Mouse (Mus musculus): ENCODE results near the gene Tmem86b. TPM values are rescaled to one million over a fixed set of nuclear protein-coding genes. Genes with fewer than 3 reads are reported as not detected.

Gene Tmem86b
- polyA plus RNA-seq, 1 experiment from 2014 or later, result 1.0 TPM

DNA sequence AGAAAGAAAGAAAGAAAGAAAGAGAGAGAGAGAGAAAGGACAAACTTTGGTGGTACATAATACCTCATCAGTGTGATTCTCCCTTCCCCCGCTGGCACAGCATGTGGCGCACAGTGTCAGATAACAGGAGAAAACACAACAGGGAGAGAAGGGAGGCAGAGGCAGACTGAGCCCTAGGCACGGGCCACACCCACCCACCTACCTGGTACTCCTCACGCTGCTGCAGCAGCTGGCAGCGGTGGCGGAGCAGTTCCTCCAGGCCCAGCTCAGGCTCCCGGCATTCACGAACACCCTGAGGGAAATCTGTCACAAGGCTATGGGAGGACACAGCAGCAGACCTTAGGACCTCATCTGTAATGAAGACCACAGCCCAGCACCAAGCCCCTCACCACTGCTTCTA lies 32.0 kb upstream of the Tmem86b start:
- no peaks in the 10 kb centered on the region for H3K4me1 ChIP-seq (ENCODE audit: control insufficient read depth, insufficient read depth, low read length)
- no peak overlapping the region for H3K4me3 ChIP-seq (ENCODE audit: low read length)
- H3K4me2 ChIP-seq (replicated peaks; ENCODE audit: low read depth, low read length), result no peak overlapping the region
- H3K36me3 ChIP-seq (ENCODE audit: control insufficient read depth, insufficient read depth, low read length), result peaks cover 17% of the 10 kb centered on the region; the same call in 1 of the 2 replicates
- no peaks in the 10 kb centered on the region for H3K9me3 ChIP-seq (ENCODE audit: control insufficient read depth, low read length)
- H3K27ac ChIP-seq (ENCODE audit: low read depth, low read length), result no peak overlapping the region
- no peak overlapping the region for H3K9ac ChIP-seq (ENCODE audit: low read depth, low read length)
- no peak for ATAC-seq (ENCODE audit: low FRiP score, low TSS enrichment)
- 75% methylated on average over 8 of the region's 8 CpGs for WGBS
- H3K27me3 ChIP-seq (ENCODE audit: control insufficient read depth, insufficient read depth, low read length), result no peaks in the 10 kb centered on the region

DNA sequence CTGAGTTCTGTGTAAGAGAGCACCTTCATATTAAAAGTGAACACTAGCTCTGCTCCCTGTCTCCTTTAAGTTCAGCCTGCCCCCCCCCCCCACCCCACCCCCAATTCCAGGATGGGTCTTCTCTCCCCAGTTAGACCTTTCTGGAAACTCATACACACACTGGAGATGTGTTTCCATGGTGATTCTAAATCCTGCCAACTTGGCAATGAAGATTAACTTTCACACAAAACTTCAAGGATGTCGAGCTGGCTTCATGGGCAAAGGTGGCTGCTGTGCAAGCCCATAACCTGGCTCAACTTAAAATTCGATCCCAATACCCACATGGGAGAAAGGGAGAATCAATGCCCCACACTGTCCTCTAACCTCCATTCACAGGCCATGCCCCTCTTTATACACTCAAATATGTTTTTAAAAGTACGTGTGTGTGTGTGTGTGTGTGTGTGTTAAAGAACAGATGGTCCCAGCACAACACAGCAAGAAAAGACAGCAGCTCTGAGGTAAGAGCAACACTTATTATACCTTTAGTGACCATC lies 28.8 kb upstream of the Tmem86b start:
- 67% methylated on average over 3 of the region's 3 CpGs for WGBS
- Histone ChIP-seq H3K9ac (ENCODE audit: low read depth, low read length) (no peak overlapping the region), H3K4me2 (replicated peaks; ENCODE audit: low read depth, low read length) (peak overlapping the region; percentile 87), H3K4me3 (ENCODE audit: low read length) (peak overlapping the region; percentile 73; the same call in 1 of the 2 replicates), H3K27me3 (ENCODE audit: control insufficient read depth, insufficient read depth, low read length) (no peaks in the 10 kb centered on the region), H3K36me3 (ENCODE audit: control insufficient read depth, insufficient read depth, low read length) (peaks cover 12% of the 10 kb centered on the region; the same call in 1 of the 2 replicates), H3K9me3 (ENCODE audit: control insufficient read depth, low read length) (no peaks in the 10 kb centered on the region), H3K27ac (ENCODE audit: low read depth, low read length) (no peak overlapping the region), H3K4me1 (ENCODE audit: control insufficient read depth, insufficient read depth, low read length) (peaks cover 16% of the 10 kb centered on the region)
- no peak for ATAC-seq (ENCODE audit: low FRiP score, low TSS enrichment)

DNA sequence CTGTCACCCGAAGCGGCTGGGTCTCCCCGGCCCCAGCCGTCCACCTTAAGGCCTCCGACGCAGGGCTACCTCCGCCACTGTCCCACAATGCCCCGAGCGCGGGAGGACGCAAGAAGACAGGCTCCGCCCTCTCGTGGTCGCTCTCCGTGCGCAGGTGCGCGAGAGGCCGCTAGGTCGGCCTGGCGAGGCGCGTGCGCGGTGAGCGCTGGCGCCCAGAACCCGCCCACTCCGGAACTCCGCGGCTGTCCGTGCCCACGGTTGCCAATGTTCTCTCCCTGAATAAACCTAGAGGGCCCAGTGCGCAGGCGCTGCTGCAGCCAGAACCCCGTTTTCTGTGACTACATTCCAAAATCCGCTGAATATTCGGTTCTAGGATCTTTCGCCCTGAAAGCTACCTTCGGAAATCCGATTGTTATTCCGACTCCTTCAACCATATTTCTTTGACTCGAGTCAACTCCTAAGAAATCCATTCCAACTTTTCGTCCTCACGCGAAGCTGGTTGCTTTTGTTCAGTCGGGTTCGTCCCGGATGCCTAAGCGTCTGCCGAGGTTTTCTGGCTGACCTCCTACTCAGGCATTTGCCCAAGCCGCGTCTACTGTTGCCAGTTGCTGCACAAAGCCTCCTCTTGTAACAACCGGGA lies 27.8 kb upstream of the Tmem86b start, which contains the start of gene Ppp6r1:
Gene Ppp6r1 (minus strand): TSS at position 108 of the 640 bp plus-strand sequence.
- Histone ChIP-seq H3K27me3 (ENCODE audit: control insufficient read depth, insufficient read depth, low read length) (no peaks in the 10 kb centered on the region), H3K9ac (ENCODE audit: low read depth, low read length) (peak within 1 kb of the TSS; percentile 81), H3K36me3 (ENCODE audit: control insufficient read depth, insufficient read depth, low read length) (peaks cover 3% of the 10 kb centered on the region; the same call in 1 of the 2 replicates), H3K27ac (ENCODE audit: low read depth, low read length) (peak within 1 kb of the TSS; percentile 93), H3K4me1 (ENCODE audit: control insufficient read depth, insufficient read depth, low read length) (peaks cover 16% of the 10 kb centered on the region), H3K9me3 (ENCODE audit: control insufficient read depth, low read length) (no peaks in the 10 kb centered on the region), H3K4me2 (replicated peaks; ENCODE audit: low read depth, low read length) (peak within 1 kb of the TSS; percentile 87), H3K4me3 (ENCODE audit: low read length) (peak within 1 kb of the TSS; percentile 73)
- 1% methylated on average over 54 of the region's 54 CpGs for WGBS
- ATAC-seq (ENCODE audit: low FRiP score, low TSS enrichment), result peak; percentile 98

DNA sequence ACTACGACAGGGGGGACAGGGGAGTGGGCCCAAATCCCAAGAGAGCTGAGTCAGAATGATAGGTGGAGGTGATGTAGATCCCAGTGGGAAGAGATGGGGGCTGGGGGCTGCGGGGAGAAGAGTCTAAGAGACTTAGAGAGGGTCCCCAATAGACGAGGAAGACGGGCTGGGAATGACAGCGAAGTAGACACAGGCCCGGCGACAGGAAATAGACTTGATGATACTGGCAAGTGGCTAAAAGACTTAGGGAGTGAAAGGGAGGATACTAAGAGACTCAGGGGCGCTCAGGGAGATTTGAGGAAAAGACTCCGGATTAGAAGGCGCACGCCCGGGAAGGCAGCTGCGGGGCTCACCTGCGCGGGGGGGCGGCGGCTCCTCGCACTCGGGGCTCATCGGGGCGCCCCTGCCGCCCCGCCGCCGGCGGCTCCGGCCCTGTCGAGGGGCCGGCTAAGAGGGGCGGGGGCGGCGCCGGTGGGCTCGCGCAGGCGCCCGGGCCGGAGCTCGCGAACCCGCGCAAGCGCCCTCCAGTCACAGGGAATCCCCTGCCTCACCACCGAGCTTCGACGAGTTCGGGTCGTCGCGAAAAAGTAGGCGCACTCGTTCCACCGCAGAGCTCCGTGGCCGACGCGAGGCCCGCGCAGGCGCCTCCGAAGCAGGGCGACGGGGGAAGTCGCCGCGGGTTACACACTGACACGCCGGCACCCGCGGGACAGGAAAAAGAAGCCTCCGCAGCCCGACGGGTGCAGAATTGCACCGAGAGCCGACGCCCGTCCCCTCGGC lies 27.1 kb upstream of the Tmem86b start:
- Histone ChIP-seq H3K4me2 (replicated peaks; ENCODE audit: low read depth, low read length) (peak overlapping the region; percentile 87), H3K27ac (ENCODE audit: low read depth, low read length) (peak overlapping the region; percentile 93), H3K27me3 (ENCODE audit: control insufficient read depth, insufficient read depth, low read length) (no peaks in the 10 kb centered on the region), H3K9me3 (ENCODE audit: control insufficient read depth, low read length) (no peaks in the 10 kb centered on the region), H3K4me1 (ENCODE audit: control insufficient read depth, insufficient read depth, low read length) (peaks cover 16% of the 10 kb centered on the region), H3K4me3 (ENCODE audit: low read length) (peak overlapping the region; percentile 73), H3K36me3 (ENCODE audit: control insufficient read depth, insufficient read depth, low read length) (0 out of 2 replicates have a peak, but pooled peaks cover under 1% of the 10 kb centered on the region), H3K9ac (ENCODE audit: low read depth, low read length) (peak overlapping the region; percentile 81)
- 0% methylated on average over 54 of the region's 78 CpGs for WGBS
- ATAC-seq (ENCODE audit: low FRiP score, low TSS enrichment), result peak; percentile 61

DNA sequence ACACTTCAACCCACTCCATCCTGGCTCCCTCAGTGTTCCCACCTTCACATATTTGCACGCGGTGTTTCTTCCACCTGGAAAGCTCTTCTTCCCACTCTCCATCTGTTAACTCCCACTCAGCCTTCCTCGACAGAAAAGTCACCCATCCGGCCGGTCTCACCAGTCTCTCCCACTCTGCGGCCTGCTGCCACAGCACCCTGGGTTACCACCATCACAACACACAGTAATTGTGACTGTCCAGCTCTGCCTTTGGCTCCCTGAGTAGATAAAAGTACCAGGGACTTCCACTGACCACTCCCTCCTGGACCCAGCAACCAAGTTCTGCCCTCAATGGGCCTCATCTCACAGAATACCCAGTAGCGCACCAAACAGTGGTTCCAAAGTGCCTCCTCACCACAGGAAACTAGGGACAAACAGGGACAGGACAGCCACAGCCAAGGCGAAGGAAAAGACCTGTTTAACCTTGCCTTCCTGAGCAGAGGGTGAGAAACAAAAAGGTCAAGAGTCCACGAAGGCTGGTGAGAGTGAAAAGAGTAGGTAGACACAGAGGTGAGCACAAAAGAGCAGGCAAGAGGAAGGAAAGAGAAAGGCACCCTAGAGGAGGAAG lies 26.4 kb upstream of the Tmem86b start:
- no peaks in the 10 kb centered on the region for H3K27me3 ChIP-seq (ENCODE audit: control insufficient read depth, insufficient read depth, low read length)
- H3K9ac ChIP-seq (ENCODE audit: low read depth, low read length), result peak overlapping the region; percentile 81
- H3K4me1 ChIP-seq (ENCODE audit: control insufficient read depth, insufficient read depth, low read length), result peaks cover 16% of the 10 kb centered on the region
- H3K4me2 ChIP-seq (replicated peaks; ENCODE audit: low read depth, low read length), result peak overlapping the region; percentile 87
- no peak overlapping the region for H3K27ac ChIP-seq (ENCODE audit: low read depth, low read length)
- 27% methylated on average over 9 of the region's 9 CpGs for WGBS
- no peaks in the 10 kb centered on the region for H3K9me3 ChIP-seq (ENCODE audit: control insufficient read depth, low read length)
- ATAC-seq (ENCODE audit: low FRiP score, low TSS enrichment), result 0 out of 2 replicates have a peak, but pooled peaks have one; percentile 2
- H3K36me3 ChIP-seq (ENCODE audit: control insufficient read depth, insufficient read depth, low read length), result no peaks in the 10 kb centered on the region
- H3K4me3 ChIP-seq (ENCODE audit: low read length), result peak overlapping the region; percentile 73

DNA sequence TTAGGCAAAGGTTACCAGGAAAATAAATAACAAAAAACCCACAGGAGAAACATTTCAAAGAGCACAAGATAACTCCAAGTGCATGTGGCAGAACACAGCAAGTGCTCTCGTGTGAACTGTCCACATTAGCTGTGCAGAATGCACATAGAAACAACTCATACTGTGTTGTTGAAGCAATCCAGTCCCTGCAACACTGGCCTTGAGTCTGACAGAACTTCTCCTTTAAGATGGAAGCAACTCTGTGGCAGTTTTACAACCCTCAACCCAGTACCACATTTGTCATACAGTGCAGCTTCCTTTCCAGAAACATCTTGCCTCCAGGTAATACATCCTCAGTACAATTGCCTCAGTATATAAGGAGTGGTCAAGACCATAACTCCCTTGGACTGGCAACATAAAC lies 25.6 kb upstream of the Tmem86b start:
- no peaks in the 10 kb centered on the region for H3K27me3 ChIP-seq (ENCODE audit: control insufficient read depth, insufficient read depth, low read length)
- 59% methylated on average over 1 of the region's 1 CpGs for WGBS
- no peak for ATAC-seq (ENCODE audit: low FRiP score, low TSS enrichment)
- peak overlapping the region; percentile 73; the same call in 1 of the 2 replicates for H3K4me3 ChIP-seq (ENCODE audit: low read length)
- no peaks in the 10 kb centered on the region for H3K9me3 ChIP-seq (ENCODE audit: control insufficient read depth, low read length)
- H3K36me3 ChIP-seq (ENCODE audit: control insufficient read depth, insufficient read depth, low read length), result no peaks in the 10 kb centered on the region
- H3K4me2 ChIP-seq (replicated peaks; ENCODE audit: low read depth, low read length), result peak overlapping the region; percentile 87
- H3K9ac ChIP-seq (ENCODE audit: low read depth, low read length), result peak overlapping the region; percentile 81; the same call in 1 of the 2 replicates
- peaks cover 16% of the 10 kb centered on the region for H3K4me1 ChIP-seq (ENCODE audit: control insufficient read depth, insufficient read depth, low read length)
- no peak overlapping the region for H3K27ac ChIP-seq (ENCODE audit: low read depth, low read length)

DNA sequence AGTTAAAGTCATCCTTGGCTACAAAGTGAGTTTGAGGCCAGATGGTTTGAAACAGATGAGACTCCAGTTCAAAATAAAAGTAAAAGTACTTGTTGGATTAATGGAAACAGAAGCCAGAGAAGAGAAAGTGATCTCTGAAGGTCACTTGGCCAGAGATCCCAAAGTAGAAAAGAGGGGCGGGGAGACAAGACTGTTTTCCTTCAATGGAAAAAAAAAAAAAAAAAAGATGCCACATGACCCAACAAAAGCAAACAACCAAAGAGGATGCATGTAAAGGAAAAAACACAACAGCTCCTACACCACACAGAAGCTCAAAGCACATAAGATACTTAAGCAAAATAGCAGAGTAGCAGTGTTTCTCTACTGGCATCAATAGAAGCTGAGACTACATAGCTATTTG lies 24.7 kb upstream of the Tmem86b start:
- no peak for ATAC-seq (ENCODE audit: low FRiP score, low TSS enrichment)
- Histone ChIP-seq H3K4me2 (replicated peaks; ENCODE audit: low read depth, low read length) (no peak overlapping the region), H3K36me3 (ENCODE audit: control insufficient read depth, insufficient read depth, low read length) (no peaks in the 10 kb centered on the region), H3K9ac (ENCODE audit: low read depth, low read length) (no peak overlapping the region), H3K4me1 (ENCODE audit: control insufficient read depth, insufficient read depth, low read length) (peaks cover 16% of the 10 kb centered on the region), H3K27ac (ENCODE audit: low read depth, low read length) (no peak overlapping the region), H3K4me3 (ENCODE audit: low read length) (no peak overlapping the region), H3K27me3 (ENCODE audit: control insufficient read depth, insufficient read depth, low read length) (no peaks in the 10 kb centered on the region), H3K9me3 (ENCODE audit: control insufficient read depth, low read length) (no peaks in the 10 kb centered on the region)
- 94% methylated on average over 1 of the region's 1 CpGs for WGBS

DNA sequence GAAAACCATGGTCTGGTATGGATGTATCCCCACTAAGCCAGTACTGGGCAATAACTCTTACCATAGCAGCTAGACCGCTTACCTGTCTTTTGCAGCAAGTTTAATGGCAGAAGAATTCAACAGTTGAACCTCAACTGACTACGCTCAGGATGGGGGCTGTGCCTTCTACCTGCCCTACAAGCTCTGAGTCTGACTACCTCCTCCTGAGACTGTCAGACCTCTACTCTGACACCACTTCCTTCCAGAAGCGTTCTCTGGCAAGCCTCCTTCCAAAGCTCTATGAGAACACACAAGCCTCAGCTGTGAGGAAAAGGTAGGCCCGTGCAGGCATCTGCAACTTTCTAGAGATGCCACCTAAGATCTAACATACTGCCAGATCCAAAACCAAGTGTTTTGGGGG lies 24.2 kb upstream of the Tmem86b start:
- ATAC-seq (ENCODE audit: low FRiP score, low TSS enrichment), result no peak
- Histone ChIP-seq H3K4me1 (ENCODE audit: control insufficient read depth, insufficient read depth, low read length) (peaks cover 16% of the 10 kb centered on the region), H3K4me2 (replicated peaks; ENCODE audit: low read depth, low read length) (no peak overlapping the region), H3K4me3 (ENCODE audit: low read length) (no peak overlapping the region), H3K27me3 (ENCODE audit: control insufficient read depth, insufficient read depth, low read length) (no peaks in the 10 kb centered on the region), H3K36me3 (ENCODE audit: control insufficient read depth, insufficient read depth, low read length) (no peaks in the 10 kb centered on the region), H3K9ac (ENCODE audit: low read depth, low read length) (no peak overlapping the region), H3K9me3 (ENCODE audit: control insufficient read depth, low read length) (no peaks in the 10 kb centered on the region), H3K27ac (ENCODE audit: low read depth, low read length) (no peak overlapping the region)
- 87% methylated on average over 4 of the region's 4 CpGs for WGBS

Measured in kidney, embryonic 14.5 days (tissue).